Mouse (Mus musculus) small intestine, adult 2 months (tissue): ENCODE results near the gene Smarcc1.

Experiments used
- CTCF ChIP-seq: fragments of 200-500 bp; IDR thresholded peaks from 2 replicates; pipeline ENCODE4 v1.5.1; 2012; ENCODE audit warnings: low read depth, mild to moderate bottlenecking, control low read depth, inconsistent platforms, low read length, moderate library complexity, mixed read lengths; ENCODE audit not compliant: insufficient replicate concordance, insufficient read length; ENCODE audit errors: extremely low read depth
- POLR2A ChIP-seq: fragments of 200-500 bp; IDR thresholded peaks from 2 replicates; pipeline ENCODE4 v1.6.1; 2012; ENCODE audit warnings: low read depth, mild to moderate bottlenecking, control low read depth, inconsistent platforms, low read length, moderate library complexity

- TF ChIP-seq CTCF (no peak), POLR2A (no peak)
These were observed 169.9 kb downstream of the Smarcc1 start for GRCm38 (mm10) chr9:110287321-110287924.
